Mouse (Mus musculus): ENCODE results near the gene Abhd5. TPM values are rescaled to one million over a fixed set of nuclear protein-coding genes. Genes with fewer than 3 reads are reported as not detected.

Abhd5 gene
- polyA plus RNA-seq, 1 experiment from 2014 or later = 23.7 TPM

GRCm38 (mm10) chr9:122352911-122353310, 1.5 kb downstream of the Abhd5 start:
- H3K4me1 ChIP-seq (replicated peaks; ENCODE audit: control insufficient read depth, insufficient read depth, low read length) = no peaks in the 10 kb centered on the region
- H3K27me3 ChIP-seq (ENCODE audit: control insufficient read depth, insufficient read depth, low read length) = no peaks in the 10 kb centered on the region
- no peak overlapping the region for H3K4me3 ChIP-seq (ENCODE audit: low read depth, low read length)
- H3K27ac ChIP-seq (ENCODE audit: low read depth, low read length) = no peak overlapping the region
- H3K4me2 ChIP-seq (replicated peaks; ENCODE audit: low read depth, low read length) = no peak overlapping the region
- DNase-seq (ENCODE audit: low spot score) = no peak
- H3K9ac ChIP-seq (ENCODE audit: low read depth, low read length) = no peak overlapping the region
- H3K9me3 ChIP-seq (ENCODE audit: control insufficient read depth, low read length) = no peaks in the 10 kb centered on the region
- no peaks in the 10 kb centered on the region for H3K36me3 ChIP-seq (ENCODE audit: control insufficient read depth, insufficient read depth, low read length)
- WGBS = 81% methylated on average over 4 of the region's 4 CpGs
- no peak for ATAC-seq (ENCODE audit: low FRiP score)

DNA sequence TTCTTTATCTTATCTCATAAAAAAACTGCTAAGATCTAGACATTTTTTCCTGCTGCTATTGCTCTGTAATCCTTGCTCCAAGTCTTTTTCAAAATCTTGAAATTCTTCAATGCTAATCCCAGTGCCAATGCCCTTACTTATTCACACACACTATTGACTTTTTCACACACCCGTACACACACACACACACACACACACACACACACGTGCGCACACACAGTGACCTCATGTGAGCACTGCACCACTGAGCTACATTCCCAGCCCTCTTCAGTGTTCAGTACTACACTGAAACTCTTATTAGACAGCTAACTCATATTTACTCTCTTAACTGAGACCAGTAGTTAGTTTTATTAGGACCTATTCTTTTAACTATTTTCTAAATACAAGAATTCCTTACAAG, 2.8 kb downstream of the Abhd5 start:
- Histone ChIP-seq H3K4me2 (replicated peaks; ENCODE audit: low read depth, low read length) (no peak overlapping the region), H3K36me3 (ENCODE audit: control insufficient read depth, insufficient read depth, low read length) (no peaks in the 10 kb centered on the region), H3K9ac (ENCODE audit: low read depth, low read length) (no peak overlapping the region), H3K27ac (ENCODE audit: low read depth, low read length) (no peak overlapping the region), H3K9me3 (ENCODE audit: control insufficient read depth, low read length) (no peaks in the 10 kb centered on the region), H3K27me3 (ENCODE audit: control insufficient read depth, insufficient read depth, low read length) (no peaks in the 10 kb centered on the region), H3K4me3 (ENCODE audit: low read depth, low read length) (no peak overlapping the region), H3K4me1 (replicated peaks; ENCODE audit: control insufficient read depth, insufficient read depth, low read length) (no peaks in the 10 kb centered on the region)
- WGBS = 97% methylated on average over 3 of the region's 3 CpGs
- no peak for DNase-seq (ENCODE audit: low spot score)
- ATAC-seq (ENCODE audit: low FRiP score) = no peak

DNA sequence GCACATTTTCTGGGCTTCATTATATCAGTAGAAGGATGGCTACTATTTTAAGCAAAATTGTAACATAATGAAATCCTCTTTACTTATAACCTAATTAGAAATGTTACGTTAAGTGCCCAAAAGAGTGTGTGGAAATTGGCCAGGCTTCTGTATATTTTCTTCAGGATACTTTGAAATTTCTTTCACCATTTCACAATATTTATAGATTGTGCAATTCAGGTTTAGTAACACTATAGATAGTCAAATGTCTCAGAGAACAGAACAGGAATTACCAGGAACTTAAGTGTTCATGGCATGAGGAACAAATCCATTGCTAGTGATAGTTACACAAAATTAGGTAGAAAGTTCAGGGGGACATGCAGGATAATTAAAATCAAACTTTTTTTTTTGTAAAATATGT, 5.7 kb downstream of the Abhd5 start:
- WGBS = 93% methylated on average over 1 of the region's 1 CpGs
- Histone ChIP-seq H3K27me3 (ENCODE audit: control insufficient read depth, insufficient read depth, low read length) (no peaks in the 10 kb centered on the region), H3K4me1 (replicated peaks; ENCODE audit: control insufficient read depth, insufficient read depth, low read length) (no peaks in the 10 kb centered on the region), H3K36me3 (ENCODE audit: control insufficient read depth, insufficient read depth, low read length) (no peaks in the 10 kb centered on the region), H3K9me3 (ENCODE audit: control insufficient read depth, low read length) (no peaks in the 10 kb centered on the region), H3K4me2 (replicated peaks; ENCODE audit: low read depth, low read length) (no peak overlapping the region), H3K9ac (ENCODE audit: low read depth, low read length) (no peak overlapping the region), H3K4me3 (ENCODE audit: low read depth, low read length) (no peak overlapping the region), H3K27ac (ENCODE audit: low read depth, low read length) (no peak overlapping the region)
- DNase-seq (ENCODE audit: low spot score) = no peak
- ATAC-seq (ENCODE audit: low FRiP score) = no peak

DNA sequence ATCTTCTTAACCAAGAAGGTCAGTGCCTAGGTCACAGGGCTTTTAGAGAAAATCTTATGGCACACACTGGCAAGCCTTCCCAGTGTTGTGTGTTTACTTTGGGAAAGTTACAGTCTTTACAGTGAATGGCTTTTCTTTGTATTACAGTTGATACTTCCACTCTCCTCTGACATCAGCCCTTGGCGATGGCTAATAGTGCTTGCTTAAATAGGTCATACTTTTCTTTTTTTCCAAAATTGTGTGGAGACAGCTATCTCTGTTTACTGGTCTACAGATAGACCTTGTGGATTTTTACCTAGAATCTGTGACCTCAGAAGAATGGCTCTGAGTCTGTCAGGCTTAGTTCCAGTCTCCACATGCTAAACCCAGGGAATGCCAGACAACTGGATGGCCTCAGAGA, 6.2 kb downstream of the Abhd5 start:
- Histone ChIP-seq H3K27me3 (ENCODE audit: control insufficient read depth, insufficient read depth, low read length) (no peaks in the 10 kb centered on the region), H3K36me3 (ENCODE audit: control insufficient read depth, insufficient read depth, low read length) (no peaks in the 10 kb centered on the region), H3K9ac (ENCODE audit: low read depth, low read length) (no peak overlapping the region), H3K4me3 (ENCODE audit: low read depth, low read length) (no peak overlapping the region), H3K9me3 (ENCODE audit: control insufficient read depth, low read length) (no peaks in the 10 kb centered on the region), H3K27ac (ENCODE audit: low read depth, low read length) (no peak overlapping the region), H3K4me2 (replicated peaks; ENCODE audit: low read depth, low read length) (no peak overlapping the region), H3K4me1 (replicated peaks; ENCODE audit: control insufficient read depth, insufficient read depth, low read length) (no peaks in the 10 kb centered on the region)
- 97% methylated on average over 1 of the region's 1 CpGs for WGBS
- ATAC-seq (ENCODE audit: low FRiP score) = no peak
- DNase-seq (ENCODE audit: low spot score) = no peak

DNA sequence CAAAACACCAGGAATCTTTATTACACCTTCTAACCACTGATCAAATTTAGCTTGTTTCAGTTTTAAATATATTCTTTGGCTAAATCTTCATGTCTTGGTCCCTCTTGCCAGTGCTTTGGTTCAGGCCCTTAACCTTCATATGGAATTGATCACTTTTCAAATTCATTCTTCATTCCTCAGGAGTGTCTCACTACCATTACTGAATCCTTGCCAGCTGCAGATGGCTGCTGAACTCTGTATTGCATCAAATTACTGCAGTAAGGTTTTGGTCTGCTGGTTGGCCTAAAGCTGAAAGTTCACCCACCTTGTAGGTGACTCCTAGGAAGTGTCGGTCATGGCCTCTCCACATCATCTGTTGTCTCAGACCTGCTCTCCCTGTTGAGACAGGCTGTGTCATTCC, 12.8 kb downstream of the Abhd5 start:
- H3K4me1 ChIP-seq (replicated peaks; ENCODE audit: control insufficient read depth, insufficient read depth, low read length) = no peaks in the 10 kb centered on the region
- no peak for ATAC-seq (ENCODE audit: low FRiP score)

DNA sequence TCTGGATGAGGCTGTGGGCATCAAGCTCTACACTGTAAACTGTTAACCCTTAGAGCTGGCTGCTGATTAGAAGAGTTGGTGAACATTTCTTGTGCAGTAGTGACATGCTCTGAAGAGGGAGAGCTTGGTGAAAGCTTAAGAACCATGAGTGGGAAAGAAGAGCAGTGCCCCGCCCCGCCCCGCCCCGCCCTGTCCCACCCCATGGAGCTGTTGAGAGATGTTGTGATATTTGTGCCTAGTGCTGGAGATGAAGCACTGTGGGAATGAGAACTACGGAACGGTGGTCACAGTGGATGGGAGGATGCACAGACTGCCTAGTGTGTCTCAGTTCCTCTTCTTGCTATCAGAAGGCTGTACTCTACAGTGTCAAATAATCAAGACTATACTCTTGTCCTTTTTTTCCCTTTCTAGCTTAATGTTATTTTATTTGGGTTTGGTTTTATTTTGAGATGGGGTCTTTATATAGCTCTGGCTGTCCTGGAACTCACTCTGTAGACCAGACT, 18.9 kb downstream of the Abhd5 start:
- H3K4me3 ChIP-seq (ENCODE audit: low read depth, low read length) = no peak overlapping the region
- ATAC-seq (ENCODE audit: low FRiP score) (no peak), DNase-seq (ENCODE audit: low spot score) (no peak)
- no peaks in the 10 kb centered on the region for H3K27me3 ChIP-seq (ENCODE audit: control insufficient read depth, insufficient read depth, low read length)
- no peaks in the 10 kb centered on the region for H3K36me3 ChIP-seq (ENCODE audit: control insufficient read depth, insufficient read depth, low read length)
- H3K27ac ChIP-seq (ENCODE audit: low read depth, low read length) = no peak overlapping the region
- no peak overlapping the region for H3K4me2 ChIP-seq (replicated peaks; ENCODE audit: low read depth, low read length)
- no peaks in the 10 kb centered on the region for H3K9me3 ChIP-seq (ENCODE audit: control insufficient read depth, low read length)
- no peaks in the 10 kb centered on the region for H3K4me1 ChIP-seq (replicated peaks; ENCODE audit: control insufficient read depth, insufficient read depth, low read length)
- H3K9ac ChIP-seq (ENCODE audit: low read depth, low read length) = no peak overlapping the region
- WGBS = 94% methylated on average over 6 of the region's 6 CpGs

More for the DNA sequence above, 12.8 kb downstream of the Abhd5 start:
- 83% methylated on average over 1 of the region's 1 CpGs for WGBS
- no peaks in the 10 kb centered on the region for H3K27me3 ChIP-seq (ENCODE audit: control insufficient read depth, insufficient read depth, low read length)
- H3K4me3 ChIP-seq (ENCODE audit: low read depth, low read length) = no peak overlapping the region
- DNase-seq (ENCODE audit: low spot score) = no peak
- H3K27ac ChIP-seq (ENCODE audit: low read depth, low read length) = no peak overlapping the region
- H3K9me3 ChIP-seq (ENCODE audit: control insufficient read depth, low read length) = no peaks in the 10 kb centered on the region
- no peak overlapping the region for H3K4me2 ChIP-seq (replicated peaks; ENCODE audit: low read depth, low read length)
- no peak overlapping the region for H3K9ac ChIP-seq (ENCODE audit: low read depth, low read length)
- no peaks in the 10 kb centered on the region for H3K36me3 ChIP-seq (ENCODE audit: control insufficient read depth, insufficient read depth, low read length)

GRCm38 (mm10) chr9:122372506-122372905, 21.1 kb downstream of the Abhd5 start:
- H3K4me1 ChIP-seq (replicated peaks; ENCODE audit: control insufficient read depth, insufficient read depth, low read length) = no peaks in the 10 kb centered on the region
- 59% methylated on average over 4 of the region's 4 CpGs for WGBS
- H3K27ac ChIP-seq (ENCODE audit: low read depth, low read length) = no peak overlapping the region
- H3K27me3 ChIP-seq (ENCODE audit: control insufficient read depth, insufficient read depth, low read length) = no peaks in the 10 kb centered on the region
- no peak for DNase-seq (ENCODE audit: low spot score)
- H3K9ac ChIP-seq (ENCODE audit: low read depth, low read length) = no peak overlapping the region
- no peak overlapping the region; the same call in 1 of the 2 replicates for H3K4me2 ChIP-seq (replicated peaks; ENCODE audit: low read depth, low read length)
- ATAC-seq (ENCODE audit: low FRiP score) = no peak
- no peaks in the 10 kb centered on the region for H3K36me3 ChIP-seq (ENCODE audit: control insufficient read depth, insufficient read depth, low read length)
- no peaks in the 10 kb centered on the region for H3K9me3 ChIP-seq (ENCODE audit: control insufficient read depth, low read length)
- H3K4me3 ChIP-seq (ENCODE audit: low read depth, low read length) = no peak overlapping the region

DNA sequence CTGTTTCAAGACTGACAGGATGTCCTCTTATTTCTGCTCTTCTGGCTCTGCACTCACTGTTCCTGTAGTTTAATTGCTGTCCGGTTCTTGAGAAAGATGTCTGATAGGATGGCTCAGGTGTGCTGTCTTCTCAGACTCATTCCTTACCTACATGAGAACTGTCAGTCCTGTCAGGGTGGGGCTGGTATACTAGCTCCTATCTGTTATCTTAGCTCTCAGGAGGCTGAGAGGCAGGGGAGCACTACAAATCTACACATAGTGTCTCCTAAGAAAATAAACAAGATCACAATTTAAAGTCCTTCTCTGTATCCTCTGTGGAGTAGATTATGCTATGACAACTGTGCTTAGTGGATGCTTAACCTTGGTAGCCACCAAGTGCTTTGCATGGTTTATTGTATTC, 21.6 kb downstream of the Abhd5 start:
- no peaks in the 10 kb centered on the region for H3K4me1 ChIP-seq (replicated peaks; ENCODE audit: control insufficient read depth, insufficient read depth, low read length)
- no peaks in the 10 kb centered on the region for H3K27me3 ChIP-seq (ENCODE audit: control insufficient read depth, insufficient read depth, low read length)
- no peak overlapping the region for H3K4me3 ChIP-seq (ENCODE audit: low read depth, low read length)
- no peak for ATAC-seq (ENCODE audit: low FRiP score)
- DNase-seq (ENCODE audit: low spot score) = no peak
- H3K4me2 ChIP-seq (replicated peaks; ENCODE audit: low read depth, low read length) = no peak overlapping the region
- no peak overlapping the region for H3K27ac ChIP-seq (ENCODE audit: low read depth, low read length)
- H3K9me3 ChIP-seq (ENCODE audit: control insufficient read depth, low read length) = no peaks in the 10 kb centered on the region
- no peaks in the 10 kb centered on the region for H3K36me3 ChIP-seq (ENCODE audit: control insufficient read depth, insufficient read depth, low read length)
- no peak overlapping the region for H3K9ac ChIP-seq (ENCODE audit: low read depth, low read length)
- WGBS = 78% methylated on average over 1 of the region's 1 CpGs

DNA sequence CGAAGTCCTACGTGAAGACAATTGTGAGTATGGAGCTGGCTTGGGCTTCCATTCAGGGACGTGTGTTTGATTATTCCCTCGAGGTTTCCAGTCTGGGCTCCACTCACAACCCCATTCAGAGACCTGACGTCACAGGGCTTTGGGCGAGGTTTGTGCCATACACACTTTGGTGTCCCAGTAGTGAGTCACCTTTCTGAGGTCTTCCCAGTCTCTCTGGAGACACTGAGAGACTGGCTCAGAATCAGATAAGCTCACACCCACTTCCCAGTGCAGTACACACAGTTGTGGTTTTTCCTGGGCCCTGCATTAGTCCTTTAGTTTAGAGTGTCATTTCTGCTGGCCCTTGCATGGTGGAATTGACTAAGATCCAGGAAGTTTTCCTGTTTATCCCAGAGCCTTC, 27.6 kb downstream of the Abhd5 start:
- Histone ChIP-seq H3K36me3 (ENCODE audit: control insufficient read depth, insufficient read depth, low read length) (no peaks in the 10 kb centered on the region), H3K27ac (ENCODE audit: low read depth, low read length) (no peak overlapping the region), H3K27me3 (ENCODE audit: control insufficient read depth, insufficient read depth, low read length) (no peaks in the 10 kb centered on the region), H3K9me3 (ENCODE audit: control insufficient read depth, low read length) (no peaks in the 10 kb centered on the region), H3K9ac (ENCODE audit: low read depth, low read length) (no peak overlapping the region), H3K4me3 (ENCODE audit: low read depth, low read length) (no peak overlapping the region), H3K4me1 (replicated peaks; ENCODE audit: control insufficient read depth, insufficient read depth, low read length) (no peaks in the 10 kb centered on the region; the same call in 1 of the 2 replicates), H3K4me2 (replicated peaks; ENCODE audit: low read depth, low read length) (no peak overlapping the region)
- DNase-seq (ENCODE audit: low spot score) (no peak), ATAC-seq (ENCODE audit: low FRiP score) (no peak)
- WGBS = 91% methylated on average over 6 of the region's 6 CpGs

All from hindbrain, embryonic 11.5 days (tissue).